Mouse (Mus musculus) NIH3T3 (cell line): Measurements from ENCODE around the gene Tnfaip8l1.

Experiments used
- DNase-seq: peaks from one replicate; pipeline ENCODE4 v3.0.0-alpha.2; 2012; ENCODE audit warnings: low read depth

Gene Tnfaip8l1

DNA sequence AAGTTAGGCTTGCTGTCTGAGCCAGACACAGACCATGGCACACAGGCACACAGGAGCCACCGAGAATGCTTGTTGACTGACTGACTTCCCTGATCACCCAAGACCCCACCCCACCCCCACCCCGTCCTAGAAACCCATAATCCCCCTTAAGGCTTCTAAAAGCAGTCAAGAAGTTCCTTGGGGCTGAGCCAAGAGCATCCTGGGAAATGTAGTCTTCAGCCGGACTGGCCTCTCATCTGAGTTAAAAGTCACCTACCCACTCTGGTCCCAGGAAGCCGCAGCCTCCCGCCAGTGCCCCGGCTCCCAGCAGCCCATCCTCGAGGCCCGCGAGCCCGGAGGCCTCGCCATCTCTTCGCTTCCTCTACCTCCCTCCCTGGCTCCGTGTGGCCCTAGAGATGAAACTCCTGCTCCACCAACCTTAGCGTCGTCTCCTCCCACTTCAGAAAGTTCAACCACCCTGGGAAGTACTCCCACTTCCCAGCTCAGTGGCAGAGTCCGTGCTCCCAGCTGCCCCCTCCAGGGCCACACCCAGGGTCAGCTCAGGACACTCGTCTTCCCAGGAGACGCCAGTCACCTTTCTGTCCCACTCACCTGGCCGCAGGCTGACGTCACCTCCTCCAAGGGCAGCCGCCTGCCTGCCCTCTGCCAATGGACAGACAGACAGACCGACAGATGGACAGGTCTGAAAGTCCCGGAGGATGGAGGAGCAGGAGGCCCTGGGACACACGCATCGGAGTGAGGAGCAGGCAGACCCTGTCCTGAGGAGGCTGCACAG, 24.3 kb upstream of the Tnfaip8l1 start:
- DNase-seq, result peak; percentile 34

DNA sequence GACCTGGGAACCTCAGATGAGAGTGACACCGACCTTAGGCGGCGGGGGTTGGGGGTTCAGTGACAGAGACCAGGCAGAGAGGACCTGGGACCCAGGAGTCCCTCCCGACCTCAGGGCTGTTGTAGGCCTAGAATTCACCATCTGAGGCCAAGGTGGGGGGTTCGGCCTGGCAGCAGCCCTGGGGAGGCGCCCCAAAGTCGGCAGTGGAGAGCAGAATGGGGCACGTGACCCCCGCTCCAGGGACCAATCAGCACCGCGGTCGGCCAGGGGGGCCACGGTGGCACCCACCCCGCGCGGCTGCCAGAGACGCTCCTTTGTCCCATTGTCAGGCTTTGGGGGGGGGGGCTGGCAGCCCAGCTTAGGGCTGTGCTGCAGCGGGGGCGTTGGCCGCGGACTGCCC, 22.9 kb upstream of the Tnfaip8l1 start:
- no peak for DNase-seq

DNA sequence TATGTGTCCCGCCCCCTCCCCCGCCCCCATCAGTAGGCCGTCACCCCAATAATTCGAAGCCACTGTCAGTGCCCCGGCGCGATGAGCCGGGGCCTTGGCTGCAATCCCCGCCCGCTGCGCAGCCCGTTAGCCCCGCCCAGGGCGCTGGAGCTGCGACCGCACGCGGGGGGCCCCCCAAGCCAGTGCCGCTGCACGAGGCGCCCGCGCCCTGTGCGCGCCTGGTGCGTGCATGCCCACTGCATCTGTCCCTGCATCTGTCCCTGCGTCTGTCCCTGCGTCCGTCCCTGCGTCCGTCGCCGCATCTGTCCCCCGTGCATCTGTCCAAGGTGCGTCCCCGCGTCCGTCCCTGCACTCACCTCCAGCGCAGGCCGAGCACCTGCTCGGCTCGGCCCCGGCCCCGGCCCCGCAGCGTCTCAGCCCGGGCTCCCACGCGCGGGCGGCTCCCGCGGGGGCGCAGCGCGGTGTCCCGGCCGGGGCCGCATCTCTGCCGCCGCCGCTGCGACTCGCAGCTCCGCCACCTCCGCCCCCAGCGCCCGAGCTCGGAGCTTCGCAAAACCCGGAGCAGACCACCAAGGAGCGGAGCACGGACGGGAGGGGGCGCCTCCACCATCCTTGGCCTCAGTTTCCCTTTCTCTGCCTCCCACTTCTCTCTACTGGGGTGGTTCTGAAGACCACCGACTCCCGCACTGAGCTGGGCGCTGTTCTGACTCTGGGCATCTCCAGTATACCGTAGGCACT, 22.2 kb upstream of the Tnfaip8l1 start, which contains the start of gene Sema6b:
TSS of gene Sema6b (minus strand) at position 486 of the 738 bp plus-strand sequence.
- no peak for DNase-seq

DNA sequence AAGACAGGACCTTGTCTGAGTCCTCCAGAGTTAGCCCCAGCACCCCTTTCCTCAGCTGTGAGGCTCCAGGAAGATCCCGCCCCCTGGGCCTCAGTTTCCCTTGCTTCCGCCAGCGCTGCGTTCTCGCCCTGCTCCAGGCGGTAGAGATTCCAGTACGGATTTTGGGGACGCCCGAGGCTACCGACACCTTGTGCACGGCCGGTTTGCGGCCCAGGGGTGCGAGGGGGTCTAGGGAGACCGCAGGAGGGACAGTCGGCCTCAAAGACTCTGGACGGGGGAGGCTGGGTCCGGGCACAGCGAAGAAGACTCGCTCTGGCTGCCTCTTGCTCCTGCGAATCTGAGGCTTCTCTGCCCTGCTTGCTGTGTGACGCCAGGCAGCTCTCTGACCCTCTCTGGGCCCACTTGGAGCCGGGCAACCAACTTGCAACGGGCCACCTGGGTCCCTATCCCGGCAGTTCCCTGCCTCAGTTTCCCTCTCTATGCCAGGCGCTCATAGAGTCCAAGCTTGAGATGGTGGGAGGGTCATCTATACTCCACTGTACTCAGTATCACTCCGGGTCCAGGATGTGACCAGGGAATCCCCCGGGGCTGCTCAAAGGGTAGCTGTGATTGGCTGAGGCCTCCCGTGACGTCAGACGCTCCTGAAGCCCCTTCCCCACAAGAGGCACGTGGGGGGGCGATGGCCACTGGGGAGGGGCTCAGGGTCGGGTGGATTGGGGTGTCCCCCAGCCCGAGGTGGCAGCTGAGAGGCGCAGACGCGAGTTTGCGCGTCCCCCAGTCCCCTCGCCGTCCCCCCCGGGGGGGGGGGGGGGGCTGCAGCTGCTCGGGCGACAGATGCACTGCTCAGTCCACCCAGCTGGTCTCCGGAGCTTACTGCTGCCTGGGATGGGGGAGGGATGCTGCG, 20.3 kb upstream of the Tnfaip8l1 start:
- no peak for DNase-seq

DNA sequence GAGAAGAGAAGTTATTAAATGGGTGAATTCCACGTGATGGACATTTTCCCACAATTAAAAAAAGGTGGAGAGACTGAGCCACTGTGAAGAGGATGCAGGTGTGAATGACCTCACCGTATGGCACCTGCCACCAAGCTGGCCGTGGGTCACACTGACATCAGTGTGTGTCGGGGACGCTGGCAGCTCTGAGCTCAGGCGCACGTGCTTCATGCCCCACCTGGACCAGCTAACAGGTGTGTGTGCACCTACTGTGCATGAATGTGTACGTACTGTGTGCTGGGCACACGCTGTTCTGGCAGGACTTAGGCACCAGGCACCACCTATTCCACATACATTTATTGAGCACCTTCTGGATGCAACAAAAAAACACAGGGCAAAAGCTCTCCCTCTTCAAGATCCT, 17.7 kb upstream of the Tnfaip8l1 start:
- no peak for DNase-seq

DNA sequence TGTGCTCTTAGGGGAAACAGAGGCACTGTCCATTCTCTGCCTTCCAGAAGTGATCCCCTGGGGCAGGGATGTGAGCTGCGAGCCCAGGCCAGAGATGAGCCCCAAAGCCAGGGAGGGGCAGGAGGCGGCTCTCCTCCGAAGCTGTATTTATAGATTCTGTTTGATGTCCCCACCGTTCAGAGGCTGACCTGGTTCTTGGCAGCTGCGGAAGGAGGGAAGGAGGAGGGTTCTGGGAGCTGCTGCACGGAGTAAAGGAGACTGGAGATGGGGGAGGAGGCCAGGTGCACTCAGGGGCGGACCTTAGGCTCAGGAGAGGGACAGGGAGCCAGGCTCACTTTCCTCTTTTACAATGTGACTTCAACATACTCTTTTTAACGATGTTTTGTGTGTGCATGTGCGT, 16.1 kb upstream of the Tnfaip8l1 start:
- DNase-seq, result no peak

DNA sequence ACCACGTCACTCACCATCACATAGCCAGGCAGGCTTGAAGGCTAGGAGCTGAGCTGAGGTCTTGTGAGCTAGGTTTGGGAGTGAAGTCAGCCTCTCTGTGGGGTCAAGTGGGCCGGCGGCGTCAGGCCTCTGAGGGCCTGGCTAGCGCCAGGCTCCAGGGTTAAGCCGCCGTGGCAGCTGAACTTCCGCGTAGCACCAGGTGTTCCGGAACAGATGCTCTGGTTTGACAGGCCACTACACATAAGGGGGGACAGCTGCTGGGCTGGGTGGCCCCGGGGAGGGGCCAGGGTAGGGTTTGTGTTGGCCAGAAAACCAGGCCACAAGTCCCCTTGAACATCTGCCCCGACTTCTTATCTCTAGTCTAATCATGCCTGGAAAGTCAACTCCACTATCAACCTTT, 14.9 kb upstream of the Tnfaip8l1 start:
- DNase-seq, result no peak

DNA sequence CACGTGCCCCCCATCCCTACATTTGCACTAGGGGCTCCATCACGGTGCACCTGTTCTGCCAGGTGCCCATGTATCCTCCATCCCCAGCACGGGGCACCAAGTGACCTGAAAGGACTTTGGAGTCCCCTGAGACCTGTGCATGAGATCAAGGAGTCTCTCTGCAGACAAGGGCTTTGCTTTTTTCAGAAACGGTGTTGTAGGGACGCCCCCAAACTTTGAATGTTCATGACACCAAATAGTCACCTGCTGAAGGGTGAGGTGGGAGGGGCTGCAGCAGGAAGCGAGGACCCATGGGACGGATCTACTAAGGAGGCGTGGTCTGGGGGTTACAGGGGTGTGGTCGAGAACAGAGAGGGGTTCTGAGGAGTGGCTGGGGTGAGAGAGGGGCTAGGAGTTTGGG, 14.0 kb upstream of the Tnfaip8l1 start:
- no peak for DNase-seq

DNA sequence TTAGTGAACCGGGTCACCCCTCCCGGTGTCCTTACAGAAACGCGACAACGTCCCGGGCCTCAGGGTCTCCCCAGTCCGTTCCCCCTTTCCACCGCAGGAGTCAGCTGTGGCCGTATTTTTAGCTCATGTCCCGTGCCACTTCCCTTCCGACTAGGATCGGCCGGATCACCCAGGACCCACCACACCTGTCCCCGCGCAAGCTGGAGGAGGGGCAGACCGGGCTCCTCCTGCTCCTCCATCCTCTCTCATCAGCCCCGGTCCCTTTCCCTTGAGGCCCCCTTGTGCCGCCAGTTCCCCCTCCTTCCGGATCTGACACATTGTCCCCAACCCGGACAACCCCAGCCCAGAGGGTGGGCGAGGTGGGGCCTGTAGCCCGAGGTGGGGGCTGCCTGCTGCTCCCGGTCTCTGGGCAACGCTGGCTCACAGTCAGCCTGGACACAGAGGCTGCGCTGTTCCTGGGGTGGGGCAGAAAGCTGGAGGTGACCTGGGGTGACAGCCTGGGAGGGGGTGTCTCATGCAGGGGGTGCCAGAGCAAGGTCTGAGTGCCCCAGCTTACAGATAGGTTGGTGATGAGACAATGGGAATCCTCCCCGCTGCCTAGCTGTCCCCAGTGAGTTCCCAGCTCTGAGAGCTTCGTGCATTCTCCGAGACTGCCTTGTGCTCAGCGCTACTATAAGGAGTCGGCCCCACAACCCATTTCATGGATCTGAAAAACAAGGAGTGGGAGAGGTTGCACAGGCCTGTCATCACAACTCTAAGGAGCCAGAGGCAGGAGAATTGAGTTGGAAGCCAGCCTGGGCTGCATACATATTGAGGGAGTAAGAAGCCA, 13.3 kb upstream of the Tnfaip8l1 start:
- no peak for DNase-seq

DNA sequence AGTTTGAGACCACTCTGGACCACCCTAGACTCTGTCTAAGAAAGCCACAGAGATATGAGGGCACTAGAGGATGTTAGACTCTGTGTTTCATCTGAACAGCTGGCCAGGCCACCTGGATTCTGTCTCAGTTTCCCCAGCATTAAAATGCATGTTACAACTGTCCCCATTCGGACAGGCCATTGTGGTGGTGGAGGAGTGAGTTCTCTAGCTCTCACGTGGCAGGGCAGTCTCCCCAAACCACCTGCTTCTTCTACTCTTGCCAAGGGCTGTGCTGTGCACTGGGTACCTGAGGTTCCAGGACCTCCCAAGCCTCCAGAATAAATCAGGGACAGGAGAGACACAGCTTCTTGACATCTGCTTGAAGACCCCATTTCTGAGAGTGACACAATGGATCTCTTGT, 12.4 kb upstream of the Tnfaip8l1 start:
- DNase-seq, result no peak

DNA sequence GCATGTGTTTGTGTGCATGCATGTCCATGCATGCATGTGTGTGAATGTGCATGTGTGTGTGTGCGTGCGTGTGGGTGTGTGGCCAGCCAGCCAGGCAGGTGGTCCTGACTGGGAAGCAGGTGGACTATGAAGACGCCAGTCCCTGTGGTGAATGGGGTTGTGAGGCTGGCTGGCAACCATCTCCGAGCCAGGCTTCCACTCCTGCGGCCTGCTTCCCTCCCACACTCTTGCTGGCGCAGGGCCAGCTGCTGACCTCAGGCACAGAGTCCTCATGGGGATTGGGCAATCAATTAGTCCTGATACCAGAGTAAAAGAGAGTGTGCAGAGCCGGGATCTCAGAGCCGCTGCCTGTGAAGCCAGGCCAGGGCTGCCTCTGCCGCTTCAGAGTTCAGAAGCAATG, 8.6 kb upstream of the Tnfaip8l1 start:
- peak; percentile 98 for DNase-seq

DNA sequence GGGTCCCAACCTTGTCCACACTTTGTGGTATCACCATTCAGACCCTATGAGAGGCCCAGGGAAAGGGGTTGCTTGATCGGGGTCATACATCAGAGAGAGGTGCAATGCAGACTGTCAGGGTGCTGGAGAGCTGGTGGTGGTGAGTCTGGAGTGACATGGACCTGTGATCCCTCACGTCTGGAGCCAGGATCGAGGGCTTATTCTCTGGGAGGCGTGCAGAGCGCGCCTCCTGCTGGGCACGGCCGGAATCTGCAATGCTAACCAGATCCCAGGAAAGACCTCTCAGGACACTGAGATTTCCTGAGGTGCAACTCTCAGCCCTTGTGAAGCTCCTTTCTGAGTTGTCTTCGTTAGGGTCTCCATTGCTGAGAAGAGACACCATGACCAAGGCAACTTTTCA, 2.5 kb upstream of the Tnfaip8l1 start:
- DNase-seq, result peak; percentile 91

DNA sequence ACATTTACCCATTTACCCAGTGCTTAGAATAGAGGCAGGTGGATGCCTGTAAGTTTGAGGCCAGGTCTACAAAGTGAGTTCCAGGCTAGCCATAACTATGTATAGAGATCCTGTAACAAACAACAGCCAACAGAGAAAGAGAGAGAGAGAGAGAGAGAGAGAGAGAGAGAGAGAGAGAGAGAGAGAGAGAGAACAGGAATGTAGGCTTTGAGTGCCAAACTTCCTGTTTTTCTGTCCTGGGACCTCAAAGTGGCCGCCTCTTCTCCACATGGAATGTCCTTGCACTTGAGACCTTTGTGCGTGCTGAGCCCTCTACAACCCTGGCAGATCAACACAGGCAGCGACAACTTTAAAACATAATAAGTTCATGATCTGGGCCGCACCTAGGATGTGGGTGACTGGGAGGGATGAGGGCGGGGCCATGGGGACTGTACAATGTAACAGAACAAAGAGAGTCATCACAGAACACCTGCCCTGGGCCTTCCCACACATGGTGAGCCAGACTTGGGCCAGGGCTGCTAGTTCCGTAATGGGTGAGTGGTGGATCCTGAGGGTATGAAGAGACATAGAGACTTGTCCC, 1.3 kb downstream of the Tnfaip8l1 start:
- no peak for DNase-seq

DNA sequence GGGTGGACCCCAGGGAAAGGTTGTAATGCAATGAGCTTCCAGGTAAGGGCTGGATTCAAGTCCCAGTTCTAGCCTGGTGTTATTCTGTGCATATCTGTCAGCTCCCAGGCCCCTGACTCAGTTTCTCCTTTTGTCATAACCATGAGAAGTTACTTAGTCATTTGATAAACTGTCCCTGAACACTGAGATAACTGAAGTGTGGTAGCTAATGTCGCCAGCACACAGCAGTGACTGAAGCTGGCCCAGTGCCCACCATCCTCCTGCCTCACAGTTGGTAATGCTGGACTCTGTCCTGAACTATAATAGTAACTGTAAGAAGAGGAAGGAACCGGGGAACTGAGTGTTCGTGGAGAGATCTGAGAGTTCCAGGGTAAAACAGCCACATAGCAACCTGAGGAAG, 2.2 kb downstream of the Tnfaip8l1 start:
- no peak for DNase-seq

DNA sequence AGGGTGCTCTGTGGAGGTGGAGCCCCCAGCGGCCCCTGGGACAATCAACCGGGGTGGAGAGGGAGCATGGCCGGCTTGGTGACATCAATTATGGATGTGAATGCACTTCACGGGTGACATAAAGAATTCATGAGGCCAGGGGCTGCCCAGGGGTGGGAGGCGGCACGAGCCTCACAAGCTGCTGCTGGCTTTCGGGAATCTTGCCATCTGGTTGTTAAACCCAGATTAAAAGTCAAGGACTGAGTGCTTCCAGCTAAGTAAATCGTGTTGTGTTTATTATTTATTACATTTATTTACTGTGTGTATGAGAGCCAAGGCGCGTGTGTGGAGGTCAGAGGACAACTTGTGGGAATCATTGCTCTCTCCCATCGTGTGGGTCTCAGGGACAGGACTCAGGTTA, 3.4 kb downstream of the Tnfaip8l1 start:
- no peak for DNase-seq

DNA sequence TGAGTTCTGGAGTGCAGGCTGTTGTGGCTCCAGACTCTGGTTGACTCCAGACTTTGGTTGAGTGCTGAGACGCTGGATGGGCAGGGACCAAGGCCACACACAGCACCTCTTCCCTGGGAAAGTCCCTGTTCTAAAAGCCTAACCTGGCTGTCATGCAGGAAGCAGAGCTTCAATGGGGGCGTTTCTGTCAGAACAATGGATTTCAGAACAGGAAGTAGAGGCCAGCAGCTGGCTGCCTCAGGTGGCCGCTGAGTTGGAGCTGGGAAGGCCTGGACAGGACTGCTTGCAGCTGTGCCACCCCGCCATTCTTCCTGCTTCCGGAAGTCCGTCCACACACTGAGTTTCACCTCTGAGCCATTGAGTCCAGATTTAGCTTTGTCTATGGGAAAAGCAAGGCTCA, 7.6 kb downstream of the Tnfaip8l1 start:
- DNase-seq, result no peak

DNA sequence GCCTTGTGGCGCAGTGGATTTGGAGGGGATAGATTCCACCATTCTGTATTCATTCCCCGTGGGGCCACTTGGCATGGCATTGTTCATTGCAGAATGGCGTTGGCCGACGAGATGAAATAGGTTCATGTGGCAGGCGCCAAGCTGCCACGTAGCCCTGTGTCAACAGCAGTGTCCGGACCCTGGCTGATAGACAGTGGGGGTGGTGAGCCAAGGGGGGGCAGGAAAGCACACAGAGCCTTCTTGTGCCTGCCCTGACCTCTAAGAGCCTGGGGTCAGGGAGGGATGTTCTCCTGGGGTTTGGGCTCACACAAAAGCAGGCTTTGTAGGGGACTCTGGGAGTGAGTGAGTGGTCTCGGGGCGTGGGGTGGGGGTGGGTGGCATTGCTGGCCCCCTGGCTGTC, 8.4 kb downstream of the Tnfaip8l1 start:
- DNase-seq, result no peak

DNA sequence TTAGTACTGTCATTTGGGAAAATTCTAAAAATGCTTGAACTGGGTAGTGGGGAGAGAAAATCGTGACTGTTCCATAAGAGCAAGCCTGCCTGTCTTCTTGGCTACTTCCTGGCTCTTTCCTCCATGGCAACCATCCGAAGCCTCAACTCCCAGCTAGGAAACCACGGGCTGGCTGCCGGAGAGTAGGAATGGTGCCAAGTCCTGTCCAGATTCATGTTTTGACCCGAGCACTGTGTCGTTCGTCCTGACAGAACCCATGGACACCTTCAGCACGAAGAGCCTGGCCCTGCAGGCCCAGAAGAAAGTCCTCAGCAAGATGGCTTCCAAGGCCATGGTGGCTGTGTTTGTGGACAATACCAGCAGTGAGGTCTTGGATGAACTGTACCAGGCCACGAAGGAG, 9.2 kb downstream of the Tnfaip8l1 start:
- DNase-seq, result no peak

DNA sequence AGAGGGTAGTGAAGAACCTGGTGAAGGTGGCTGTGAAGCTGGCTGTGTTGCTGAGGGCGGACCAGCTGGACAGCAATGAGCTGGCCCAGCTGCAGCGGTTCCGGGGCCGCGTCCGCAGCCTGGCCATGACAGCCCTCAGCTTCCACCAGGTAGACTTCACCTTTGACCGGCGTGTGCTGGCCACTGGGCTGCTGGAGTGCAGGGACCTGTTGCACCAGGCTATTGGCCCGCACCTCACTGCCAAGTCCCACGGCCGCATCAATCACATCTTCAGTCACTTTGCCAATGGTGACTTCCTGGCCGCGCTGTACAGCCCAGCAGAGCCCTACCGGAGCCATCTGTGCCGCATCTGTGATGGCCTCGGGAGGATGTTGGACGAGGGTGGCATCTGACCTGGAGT, 9.6 kb downstream of the Tnfaip8l1 start:
- no peak for DNase-seq

DNA sequence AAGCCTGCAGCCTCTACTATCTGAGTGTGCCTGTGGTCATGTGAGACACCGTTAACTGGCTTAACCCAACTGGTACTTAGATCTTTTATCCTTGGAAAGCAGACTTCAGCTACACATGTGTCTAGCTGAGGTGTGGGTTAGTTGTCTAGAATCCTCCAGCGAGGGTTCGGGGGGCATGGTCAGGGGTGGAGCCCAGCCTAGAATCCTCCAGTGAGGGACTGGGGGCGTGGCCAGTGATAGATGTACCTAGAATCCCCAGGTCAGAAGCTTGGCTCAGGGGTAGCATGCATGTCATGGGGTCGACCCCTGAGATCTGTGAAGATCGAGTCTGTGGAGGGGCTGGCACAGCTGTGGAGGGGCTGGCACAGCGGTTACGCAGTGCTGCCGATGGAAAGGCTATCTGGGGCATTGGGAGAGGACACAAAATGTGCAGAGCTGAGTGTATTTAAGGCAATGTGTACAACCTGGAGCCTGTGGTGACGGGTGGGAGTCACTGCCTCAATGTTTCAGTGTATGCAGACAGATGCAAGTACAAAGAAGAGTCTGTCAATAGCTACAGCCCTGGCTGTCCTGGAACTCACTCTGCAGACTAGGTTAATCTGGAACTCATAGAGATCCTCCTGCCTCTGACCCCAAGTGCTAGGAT, 11.2 kb downstream of the Tnfaip8l1 start:
- DNase-seq, result no peak

DNA sequence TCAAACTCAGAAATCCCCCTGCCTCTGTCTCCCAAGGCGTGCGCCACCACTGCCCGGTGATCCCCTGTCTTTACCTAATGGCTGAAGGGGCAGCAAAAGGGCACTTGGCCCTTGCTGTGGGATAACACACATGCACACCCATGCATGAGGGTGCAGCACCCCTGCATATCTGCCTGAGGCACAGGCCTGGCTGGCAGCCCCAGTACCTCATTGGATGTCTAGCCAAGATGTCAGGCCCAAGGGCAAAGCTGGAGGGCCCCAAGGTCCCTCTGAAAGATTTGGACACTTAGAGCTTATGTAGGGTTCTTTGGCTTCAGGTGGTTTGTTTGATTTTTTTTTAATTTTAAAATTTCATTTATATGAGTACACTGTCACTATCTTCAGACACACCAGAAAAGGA, 13.1 kb downstream of the Tnfaip8l1 start:
- DNase-seq, result no peak
